Mouse (Mus musculus) spleen, postnatal 36 days (tissue): Measurements from ENCODE around the gene Olfr1396.
"Not testable (repeated sequence)": the region's sequence is repeated elsewhere in the genome, so short reads cannot be mapped to it uniquely, and the experiment has no call there.

Experiments
- DNase-seq, 2 experiments: peaks; one replicate each; pipeline ENCODE4 v3.0.0; 2022; ENCODE audit warnings: low spot score in 2 of 2, mixed read lengths in 1 of 2

Gene Olfr1396

GRCm38 (mm10) chr11:49090551-49090950 lies 24.1 kb downstream of the Olfr1396 start:
- no peak for DNase-seq

DNA sequence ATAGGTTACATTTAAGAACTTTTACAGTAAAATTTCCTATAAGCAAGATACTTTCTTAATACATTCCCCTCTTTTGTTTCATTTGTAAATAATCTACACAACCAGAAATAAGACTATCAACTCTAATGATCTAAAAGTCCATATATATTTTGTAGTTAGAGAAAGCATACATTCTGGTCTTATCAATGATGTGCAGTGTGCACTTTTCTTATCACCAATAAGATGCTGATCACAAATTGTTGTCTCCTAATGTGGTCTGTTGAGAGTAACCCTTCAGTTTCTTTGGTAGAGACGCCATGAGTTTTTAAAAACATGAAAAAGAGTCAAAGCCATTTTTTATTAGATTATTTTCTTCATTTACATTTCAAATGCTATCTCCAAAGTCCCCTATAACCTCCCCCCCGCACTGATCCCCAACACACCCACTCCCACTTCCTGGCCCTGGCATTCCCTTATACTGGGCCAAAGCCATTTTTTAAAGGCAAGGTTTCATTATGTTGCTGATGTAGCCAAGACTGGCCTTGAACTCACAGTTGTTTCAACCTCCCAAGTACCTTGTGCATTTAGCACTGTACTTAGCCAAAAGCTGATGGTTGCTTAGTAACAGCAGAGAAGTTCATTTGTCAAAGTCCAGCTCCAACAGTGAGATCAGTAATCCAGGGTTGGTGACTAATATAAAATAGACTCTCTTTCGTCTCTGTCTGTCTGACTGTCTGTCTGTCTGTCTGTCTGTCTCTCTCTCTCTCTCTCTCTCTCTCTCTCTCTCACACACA lies 24.8 kb downstream of the Olfr1396 start:
- no peak for DNase-seq

DNA sequence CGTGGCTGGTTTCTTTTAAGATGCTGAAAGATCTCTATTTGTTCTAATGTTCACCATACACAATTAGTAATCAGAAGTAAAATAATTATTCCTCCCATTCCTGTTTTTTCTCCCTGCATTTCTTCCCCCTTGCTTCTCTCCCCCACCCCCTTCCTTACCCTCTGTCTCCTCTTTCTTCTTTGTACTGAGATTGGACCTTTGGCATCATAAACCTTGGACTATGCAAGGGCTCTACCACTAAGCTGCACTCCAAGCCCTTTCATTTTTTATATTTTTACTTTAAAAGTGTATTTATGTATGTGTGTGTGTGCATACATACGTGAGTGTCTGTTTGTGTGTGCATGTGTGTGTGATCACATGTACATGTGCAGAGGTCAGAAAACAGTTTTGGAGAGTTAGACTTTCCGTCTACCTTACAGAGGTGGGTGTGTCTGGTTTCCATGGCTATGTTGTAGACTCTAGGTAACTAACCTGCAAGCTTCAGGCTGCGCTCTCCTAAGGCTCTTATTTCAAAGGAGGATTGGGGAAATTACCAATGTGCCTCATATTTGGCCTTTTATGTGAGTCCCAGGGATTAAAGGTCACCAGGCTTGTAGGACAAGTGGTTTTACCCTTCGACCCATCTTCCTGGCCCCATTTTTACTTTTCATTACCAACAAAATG lies 25.6 kb downstream of the Olfr1396 start:
- no peak for DNase-seq

GRCm38 (mm10) chr11:49087830-49088616 lies 26.7 kb downstream of the Olfr1396 start:
- peak; percentile 79 to 80 for DNase-seq

- peak; percentile 30 to 37 for DNase-seq
Observed at GRCm38 (mm10) chr11:49086858-49087361, 27.8 kb downstream of the Olfr1396 start.

GRCm38 (mm10) chr11:49084875-49085274 lies 29.8 kb downstream of the Olfr1396 start:
- peak; percentile 55 to 60 for DNase-seq

- no peak for DNase-seq
Observed at GRCm38 (mm10) chr11:49084385-49084784, 30.3 kb downstream of the Olfr1396 start.

DNA sequence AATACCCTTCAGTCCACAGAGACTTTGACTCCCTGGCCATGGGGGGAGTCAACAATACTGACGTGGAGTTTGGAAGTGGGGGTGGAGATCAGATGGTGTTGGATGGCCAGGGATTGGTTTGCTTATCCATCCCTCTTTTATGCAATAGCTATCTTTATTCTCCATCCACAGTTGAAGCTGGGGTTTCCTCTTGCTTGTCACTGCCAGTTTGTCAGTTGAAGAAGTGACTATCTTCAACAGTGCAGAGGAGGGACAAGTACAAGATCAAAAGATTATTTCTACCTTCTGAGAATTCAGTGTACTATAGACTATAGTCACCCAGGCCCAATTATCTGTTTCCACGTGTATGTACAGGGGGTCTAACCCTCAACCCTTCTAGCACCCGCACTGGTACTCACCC lies 30.9 kb downstream of the Olfr1396 start:
- no peak for DNase-seq

DNA sequence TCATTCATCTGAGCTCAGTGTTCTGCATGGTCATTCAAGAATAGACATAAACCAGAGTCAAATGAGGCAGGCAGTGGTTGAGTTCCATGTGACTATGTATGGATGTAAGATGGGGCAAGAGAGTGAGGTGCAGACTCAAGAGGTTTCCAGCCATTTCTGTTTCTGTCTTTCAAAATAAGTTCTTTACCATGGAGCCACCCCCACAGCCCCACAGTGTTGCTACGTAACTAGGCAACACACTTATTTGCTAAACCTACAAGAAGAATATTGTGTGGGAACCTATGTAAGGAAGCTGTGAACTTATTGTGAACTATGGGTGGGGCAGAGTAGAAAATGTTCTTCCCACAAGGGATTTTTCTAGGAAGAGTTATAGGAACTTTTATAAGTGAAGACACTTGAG lies 31.5 kb downstream of the Olfr1396 start:
- no peak for DNase-seq

DNA sequence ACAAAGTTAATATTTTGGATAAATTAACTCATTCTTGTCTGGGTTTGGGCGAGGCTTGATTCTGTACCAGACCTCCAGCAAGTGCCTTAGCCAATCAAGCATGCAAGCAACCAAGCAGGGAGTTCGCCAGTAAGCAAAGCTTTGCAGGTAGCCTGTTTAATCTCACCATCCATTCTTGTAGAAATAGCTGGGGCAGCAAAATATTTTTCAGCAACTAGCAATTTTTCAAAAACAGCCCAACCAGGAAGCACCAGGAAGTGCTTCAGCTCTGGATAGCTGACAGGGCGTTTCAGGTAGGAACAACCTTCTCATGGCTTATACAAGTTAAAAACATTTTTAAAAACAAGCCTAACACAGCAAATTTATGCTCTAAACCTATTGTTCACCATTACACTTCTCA lies 32.8 kb downstream of the Olfr1396 start:
- no peak for DNase-seq

DNA sequence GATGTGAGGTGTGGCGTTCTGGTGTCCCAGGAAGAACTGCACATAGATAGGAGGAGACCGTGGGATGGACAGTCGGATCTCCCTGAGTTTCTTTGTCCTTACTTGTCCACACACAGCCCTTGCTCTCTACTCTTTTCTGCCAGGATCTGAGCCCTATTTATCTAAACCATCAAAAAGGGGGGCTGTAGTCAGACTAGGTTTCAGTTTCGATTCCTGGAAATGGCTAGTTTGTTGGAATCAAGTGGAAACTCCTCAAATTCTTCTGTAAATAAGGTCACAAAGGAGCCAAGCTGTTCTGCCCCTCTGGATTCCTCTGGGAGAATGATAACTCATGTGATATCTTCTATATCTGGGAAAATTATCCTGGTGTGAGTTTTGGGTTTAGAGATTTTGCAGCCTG lies 33.3 kb downstream of the Olfr1396 start:
- no peak for DNase-seq

DNA sequence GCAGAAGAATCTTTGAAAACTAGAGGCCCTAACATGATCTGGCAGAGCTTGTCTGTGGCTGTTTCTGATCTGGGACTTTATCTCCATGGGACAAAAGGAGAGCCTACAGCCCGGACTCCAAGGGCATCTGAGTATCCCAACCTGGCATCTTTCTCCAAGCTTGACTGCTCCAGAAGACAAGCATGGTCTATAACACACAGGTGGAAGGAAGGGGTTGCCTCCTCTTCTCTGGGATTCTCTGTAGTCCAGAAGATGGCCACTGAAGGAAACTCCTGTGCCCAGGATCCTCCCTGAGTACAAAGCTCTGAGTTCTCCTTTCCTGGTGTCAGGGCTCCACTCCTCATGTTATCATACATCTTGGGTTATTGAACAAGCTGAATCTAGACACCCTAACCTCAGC lies 34.0 kb downstream of the Olfr1396 start:
- no peak for DNase-seq

DNA sequence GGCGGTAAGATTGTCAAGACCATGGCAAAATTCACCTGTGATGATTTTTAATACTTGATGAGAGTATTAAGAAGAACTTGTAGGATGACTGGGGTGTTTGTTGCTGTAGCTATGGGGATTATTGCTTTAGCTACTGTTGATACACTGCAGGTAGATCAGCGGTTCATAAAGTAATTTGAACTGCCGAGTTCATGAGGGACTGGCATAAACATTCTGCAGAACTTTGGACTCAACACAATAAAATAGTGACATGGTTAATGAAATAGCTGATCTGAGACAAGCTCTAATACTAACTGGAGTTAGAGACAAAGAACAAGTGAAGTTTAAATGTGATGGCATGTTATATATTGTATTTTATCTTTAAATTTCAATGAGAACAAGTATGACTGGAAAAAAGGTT lies 36.0 kb downstream of the Olfr1396 start:
- no peak for DNase-seq

- DNase-seq: no peak
Observed at GRCm38 (mm10) chr11:49077012-49077411, 37.7 kb downstream of the Olfr1396 start.

GRCm38 (mm10) chr11:49076001-49076757 lies 38.5 kb downstream of the Olfr1396 start, which contains the start of gene Ifi47:
Gene Ifi47, plus strand, starts transcription at chr11:49076587.
- DNase-seq: peak in 1 of 2 experiments; percentile 45

DNA sequence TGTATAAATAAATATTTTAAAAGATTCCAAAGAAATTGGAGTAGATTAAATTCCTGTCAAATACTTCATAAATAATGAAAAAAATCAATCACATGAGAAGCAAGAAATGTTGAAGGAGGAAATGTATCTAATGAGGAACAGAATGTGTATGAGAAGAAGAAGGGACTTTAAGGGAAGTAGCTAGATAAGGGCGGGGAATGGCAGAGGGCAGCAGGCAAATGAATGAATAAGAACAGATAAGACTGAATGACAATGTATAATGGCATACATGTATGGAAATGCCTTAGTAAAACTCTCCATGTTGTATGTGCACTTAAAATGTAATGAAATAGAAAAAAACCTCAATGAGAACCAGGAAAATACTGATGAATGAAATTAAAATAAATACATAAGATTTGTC lies 46.3 kb downstream of the Olfr1396 start:
- no peak for DNase-seq

- DNase-seq: peak; percentile 24 to 45
Observed at GRCm38 (mm10) chr11:49063713-49064469, 50.8 kb downstream of the Olfr1396 start, which contains the start of gene Tgtp2. Gene Tgtp2, minus strand, starts transcription at chr11:49064206.

GRCm38 (mm10) chr11:49061865-49062264 lies 52.8 kb downstream of the Olfr1396 start:
- DNase-seq: not testable (repeated sequence)

DNA sequence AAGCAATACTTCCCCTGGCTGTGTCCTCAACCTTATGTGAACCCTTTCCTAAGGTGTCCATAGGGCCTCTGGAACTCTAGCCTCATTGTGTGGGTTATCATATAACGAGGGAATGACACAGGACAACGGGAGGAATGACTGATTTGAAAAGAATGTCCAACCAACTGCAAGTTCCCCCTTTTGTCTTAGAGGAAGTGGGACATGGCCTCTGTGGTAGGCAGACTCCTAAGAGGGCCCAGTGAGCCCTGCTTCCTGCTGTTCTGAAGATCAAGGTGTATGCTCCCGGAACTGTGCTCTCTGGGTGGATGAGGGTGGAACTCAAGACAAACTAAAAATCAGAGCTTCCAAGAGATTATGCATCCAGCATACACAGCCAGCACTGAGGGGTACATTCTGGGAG lies 54.6 kb downstream of the Olfr1396 start:
- not testable (repeated sequence) for DNase-seq
